Mouse (Mus musculus) embryonic facial prominence, embryonic 14.5 days (tissue): ENCODE measurements at regions not wholly inside any gene's neighbourhood (a gene's known extent, or its start where the extent isn't known, plus 50 kb on each side); places are given as distances from the start of the nearest gene placed in this dataset.
"Not testable (repeated sequence)": the region's sequence is repeated elsewhere in the genome, so short reads cannot be mapped to it uniquely, and the experiment has no call there.

Experiments used
- ATAC-seq: fragments of 200-750 bp; cut with Nextera tagmentation; 2 replicates; pipeline ENCODE4 v1.8.0; 2017; ENCODE audit warnings: low read depth, moderate number of reproducible peaks, moderate TSS enrichment
- DNase-seq: peaks from one replicate; pipeline ENCODE4 v3.0.0-alpha.2; 2015; ENCODE audit warnings: low spot score
- H3K27ac ChIP-seq: fragments of 300-500 bp; sonication (generic); replicated peaks from 2 replicates; pipeline ENCODE4 v1.5.1; 2014; ENCODE audit warnings: low read depth, mild to moderate bottlenecking, low read length, moderate library complexity
- H3K27me3 ChIP-seq: fragments of 300-500 bp; sonication (generic); replicated peaks from 2 replicates; pipeline ENCODE4 v1.6.1; 2014; ENCODE audit warnings: low read length; ENCODE audit not compliant: control insufficient read depth, insufficient read depth
- H3K36me3 ChIP-seq: fragments of 300-500 bp; sonication (generic); 2 replicates; pipeline ENCODE4 v1.6.1; 2014; ENCODE audit warnings: low read length, mixed read lengths; ENCODE audit not compliant: control insufficient read depth, insufficient read depth
- H3K4me1 ChIP-seq: fragments of 300-500 bp; sonication (generic); 2 replicates; pipeline ENCODE4 v1.6.1; 2014; ENCODE audit warnings: antibody characterized with exemption, low read length; ENCODE audit not compliant: control insufficient read depth, insufficient read depth
- H3K4me2 ChIP-seq: fragments of 300-500 bp; sonication (generic); 2 replicates; pipeline ENCODE4 v1.6.1; 2014; ENCODE audit warnings: low read depth, mild to moderate bottlenecking, low read length, moderate library complexity, mixed read lengths
- H3K4me3 ChIP-seq: fragments of 300-500 bp; sonication (generic); 2 replicates; pipeline ENCODE4 v1.5.1; 2014; ENCODE audit warnings: low read depth, mild to moderate bottlenecking, low read length
- H3K9ac ChIP-seq: fragments of 300-500 bp; sonication (generic); 2 replicates; pipeline ENCODE4 v1.6.1; 2014; ENCODE audit warnings: low read depth, mild to moderate bottlenecking, low read length, moderate library complexity, mixed read lengths
- H3K9me3 ChIP-seq: fragments of 300-500 bp; sonication (generic); 2 replicates; pipeline ENCODE4 v1.6.1; 2016; ENCODE audit warnings: low read length; ENCODE audit not compliant: control insufficient read depth
- WGBS: fragments of 180-500 bp; shearing (Covaris S2); extraction: QIAGEN DNeasy Blood & Tissue Kit; methylation state at CpG from one replicate; pipeline ENCODE4 v1.1.7; 2014; 5-methylcytosine and 5-hydroxymethylcytosine counted together

DNA sequence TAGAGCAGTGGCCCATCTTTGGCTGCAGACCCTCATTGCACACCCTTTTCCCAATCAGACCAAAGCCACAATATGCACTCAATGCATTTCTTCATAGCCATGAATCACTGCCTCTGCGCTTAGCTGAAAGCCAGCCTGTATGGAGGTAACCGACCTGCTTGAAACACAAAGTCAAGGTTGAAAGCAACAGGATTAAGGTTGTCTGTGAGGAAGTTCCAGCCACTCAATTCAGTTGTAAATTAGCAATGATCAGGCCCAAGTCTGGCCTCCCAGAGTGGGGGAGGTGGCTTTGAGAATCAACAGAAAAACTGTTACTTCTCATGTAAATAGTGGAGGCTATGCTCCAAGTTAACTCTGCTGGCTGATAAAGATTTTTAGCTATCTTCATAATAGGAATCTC lies 1008.9 kb downstream of the 4930447A16Rik start:
- H3K36me3 ChIP-seq, H3K9ac ChIP-seq, H3K4me2 ChIP-seq, ATAC-seq, H3K4me3 ChIP-seq, DNase-seq, H3K4me1 ChIP-seq, H3K27ac ChIP-seq, H3K9me3 ChIP-seq, H3K27me3 ChIP-seq: not testable (repeated sequence)
- WGBS = 91% methylated on average over 2 of the region's 2 CpGs
